Mouse (Mus musculus) left cerebral cortex, postnatal 14 days (tissue): ENCODE measurements around the gene Eml6. TPM values are rescaled to one million over a fixed set of nuclear protein-coding genes. Genes with fewer than 3 reads are reported as not detected.
"Not testable (repeated sequence)": the region's sequence is repeated elsewhere in the genome, so short reads cannot be mapped to it uniquely, and the experiment has no call there.

Source experiments
- DNase-seq, 2 experiments: peaks; one replicate each; pipeline ENCODE4 v3.0.0; 2021 to 2022; ENCODE audit warnings: low spot score in 2 of 2, mixed read lengths in 1 of 2
- intact Hi-C: fragments of 180-260 bp; cut with DNase I; formaldehyde crosslinking; loops from one replicate; pipeline ENCODE4 v1.15.1; 2025
- total RNA-seq, 2 experiments: library from RNA; stranded (reverse); gene quantifications; 2 replicates each; pipeline ENCODE4 v1.2.3; 2021

The Eml6 gene
- total RNA-seq, 2 experiments from 2014 or later, result 26.2 to 32.4 TPM

GRCm38 (mm10) chr11:29765063-29765462, 260.8 kb downstream of the Eml6 start:
- DNase-seq, result no peak
- intact Hi-C loops, result no loop called here

DNA sequence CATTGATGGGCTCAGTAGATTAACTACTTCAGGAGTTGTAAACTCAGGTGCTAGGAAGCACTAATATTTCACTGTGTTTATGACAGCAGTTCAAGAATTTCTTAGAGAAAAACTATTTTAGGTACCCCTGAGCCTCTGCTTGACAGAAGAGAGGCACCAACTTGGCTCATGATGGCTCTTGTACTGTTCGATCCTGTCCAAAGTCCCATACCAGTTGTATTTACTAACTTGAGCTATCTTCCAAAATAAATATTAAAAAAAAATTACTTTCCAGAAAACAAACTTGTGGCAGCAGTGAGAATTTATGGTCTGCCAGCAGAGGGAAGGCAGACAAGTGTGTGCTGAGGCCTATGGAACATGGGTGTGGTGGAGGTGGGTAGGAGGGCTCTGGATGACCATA, 263.1 kb downstream of the Eml6 start:
- no peak for DNase-seq
- intact Hi-C loops, result no loop called here

DNA sequence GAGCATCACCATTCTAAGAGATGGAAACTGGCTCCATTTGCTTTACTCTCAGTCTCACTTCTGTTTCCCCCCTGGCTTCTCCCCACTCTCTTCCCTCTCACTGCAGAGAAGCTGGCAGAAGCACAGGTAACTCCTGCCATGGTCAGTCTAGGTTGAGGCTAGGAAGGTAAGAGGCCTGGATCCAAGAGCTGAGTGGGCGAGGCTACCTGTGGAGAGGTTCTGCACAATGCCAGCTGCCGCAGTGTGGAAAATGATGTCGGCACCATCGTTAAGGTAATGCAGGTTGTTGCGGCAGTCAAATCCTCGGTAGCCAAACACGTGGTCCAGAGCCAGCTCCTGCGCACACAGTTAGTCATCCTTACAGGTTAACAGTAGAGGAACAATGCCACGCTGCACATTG, 264.4 kb downstream of the Eml6 start:
- intact Hi-C loops, result no loop called here
- no peak for DNase-seq

DNA sequence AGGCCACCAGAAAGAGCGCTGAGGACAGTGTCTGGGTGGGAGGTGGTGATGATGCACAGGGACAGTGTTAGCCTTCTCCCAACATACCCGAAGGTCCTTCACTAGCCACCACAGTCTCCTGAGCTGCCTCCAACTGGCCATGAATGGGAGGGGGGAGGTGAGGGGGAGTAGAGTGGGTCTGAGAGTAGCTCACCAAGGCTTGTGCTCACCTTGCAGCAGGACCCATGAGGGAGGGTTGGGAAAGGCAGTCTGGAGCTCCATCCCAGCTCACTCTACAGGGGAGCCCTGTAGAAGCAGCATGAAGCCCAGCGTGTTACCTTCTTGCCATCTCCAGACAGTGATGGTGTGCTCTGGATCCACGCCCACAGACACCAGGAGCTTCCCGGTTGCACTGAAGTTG, 267.2 kb downstream of the Eml6 start:
- intact Hi-C loops, result no loop called here

DNA sequence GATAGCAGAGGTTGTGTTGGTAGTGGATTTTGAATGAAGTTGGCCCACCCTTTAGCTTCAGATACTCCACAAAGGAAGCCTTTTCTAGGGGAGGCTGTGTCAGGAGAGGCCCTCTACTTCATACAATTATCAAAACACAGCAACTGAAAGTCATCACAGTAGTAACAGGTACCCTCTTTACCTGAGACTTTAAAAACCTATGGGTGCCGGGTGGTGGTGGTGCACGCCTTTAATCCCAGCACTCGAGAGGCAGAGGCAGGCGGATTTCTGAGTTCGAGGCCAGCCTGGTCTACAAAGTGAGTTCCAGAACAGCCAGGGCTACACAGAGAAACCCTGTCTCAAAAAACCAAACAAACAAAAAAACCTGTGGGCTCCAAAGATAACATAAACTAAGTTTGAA, 269.8 kb downstream of the Eml6 start:
- DNase-seq, intact Hi-C loops: not testable (repeated sequence)

More for the DNA sequence above, 267.2 kb downstream of the Eml6 start:
- DNase-seq, result no peak

DNA sequence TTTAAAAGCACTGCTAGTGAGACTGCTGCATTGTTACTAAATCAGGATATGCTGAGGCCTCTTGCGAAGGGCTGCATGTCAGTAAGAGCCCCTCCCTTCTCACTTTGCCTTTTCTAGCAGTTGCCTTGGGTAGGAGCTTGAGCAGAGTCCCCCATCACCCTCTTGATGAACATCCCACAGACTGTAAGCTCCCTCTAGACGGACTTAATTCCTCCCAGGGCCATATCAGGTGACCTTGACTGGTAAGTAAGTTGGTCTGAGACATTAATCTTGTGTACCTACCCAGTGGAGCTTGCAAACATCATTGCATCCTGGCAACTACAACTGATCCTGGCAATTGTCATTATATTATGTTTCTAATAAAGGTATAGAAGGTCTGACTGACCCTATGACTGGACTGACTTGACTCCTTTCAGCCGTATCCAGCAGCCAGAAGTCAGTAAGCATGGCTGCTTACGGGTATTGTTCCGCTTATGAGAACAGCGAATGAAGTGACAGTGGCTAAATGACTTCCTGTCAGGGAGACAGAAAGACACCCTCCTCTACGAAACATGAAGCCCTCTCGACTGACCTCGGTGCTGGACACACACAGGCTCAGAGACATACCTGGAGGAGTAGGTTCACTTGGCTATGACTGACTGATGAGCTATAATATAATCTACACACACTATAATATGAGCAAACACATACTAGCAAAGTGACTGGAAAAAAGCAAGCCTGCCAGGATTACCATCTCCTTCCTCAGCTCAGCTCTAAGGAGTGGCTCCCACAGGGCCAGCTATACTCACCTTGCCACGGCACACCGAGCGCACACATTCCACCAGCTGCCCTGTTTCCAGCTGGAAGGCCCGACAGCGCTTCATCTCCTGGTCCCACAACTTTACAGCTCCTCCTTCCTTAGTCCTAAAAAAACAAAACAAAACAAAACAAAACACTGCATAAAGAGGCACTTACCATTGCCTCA, 273.9 kb downstream of the Eml6 start:
- intact Hi-C loops, result no loop called here
- DNase-seq, result no peak

DNA sequence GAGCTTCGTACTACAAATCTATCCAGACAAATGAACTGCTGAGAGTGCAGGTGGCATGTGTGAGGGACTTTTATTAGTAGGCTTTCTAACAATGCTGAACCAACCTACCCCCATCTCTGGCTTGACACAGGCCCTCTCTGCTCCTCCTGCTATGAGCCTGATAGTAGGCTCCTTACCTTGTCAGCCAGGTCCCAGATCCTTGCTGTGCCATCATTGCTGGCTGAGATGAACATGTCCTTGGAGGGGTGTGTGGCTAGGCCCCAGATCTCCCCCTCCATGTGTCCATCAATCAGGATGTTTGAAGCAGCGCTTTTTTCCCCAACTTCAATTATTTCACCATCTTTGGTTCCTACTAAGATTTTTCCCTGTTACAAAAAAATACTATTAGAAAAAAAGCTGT, 274.8 kb downstream of the Eml6 start:
- intact Hi-C loops, result no loop called here
- DNase-seq, result no peak

DNA sequence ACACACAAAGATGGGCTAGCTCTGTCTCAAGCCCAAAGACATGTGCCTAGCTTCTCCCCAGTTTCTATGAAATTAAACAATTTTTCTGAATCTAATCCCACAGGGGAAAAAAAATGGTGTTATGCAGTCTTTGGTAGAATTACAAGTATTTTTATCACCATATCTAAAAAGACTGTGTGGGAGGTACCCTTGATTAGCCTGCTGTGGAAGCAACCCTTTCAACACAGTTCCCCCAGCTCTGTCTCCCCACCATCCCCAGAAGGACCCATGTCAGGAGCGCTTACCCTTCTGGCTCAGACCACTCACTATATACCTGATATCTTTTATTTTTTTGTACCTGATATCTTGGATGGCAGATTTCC, 276.4 kb downstream of the Eml6 start:
- intact Hi-C loops, result no loop called here

DNA sequence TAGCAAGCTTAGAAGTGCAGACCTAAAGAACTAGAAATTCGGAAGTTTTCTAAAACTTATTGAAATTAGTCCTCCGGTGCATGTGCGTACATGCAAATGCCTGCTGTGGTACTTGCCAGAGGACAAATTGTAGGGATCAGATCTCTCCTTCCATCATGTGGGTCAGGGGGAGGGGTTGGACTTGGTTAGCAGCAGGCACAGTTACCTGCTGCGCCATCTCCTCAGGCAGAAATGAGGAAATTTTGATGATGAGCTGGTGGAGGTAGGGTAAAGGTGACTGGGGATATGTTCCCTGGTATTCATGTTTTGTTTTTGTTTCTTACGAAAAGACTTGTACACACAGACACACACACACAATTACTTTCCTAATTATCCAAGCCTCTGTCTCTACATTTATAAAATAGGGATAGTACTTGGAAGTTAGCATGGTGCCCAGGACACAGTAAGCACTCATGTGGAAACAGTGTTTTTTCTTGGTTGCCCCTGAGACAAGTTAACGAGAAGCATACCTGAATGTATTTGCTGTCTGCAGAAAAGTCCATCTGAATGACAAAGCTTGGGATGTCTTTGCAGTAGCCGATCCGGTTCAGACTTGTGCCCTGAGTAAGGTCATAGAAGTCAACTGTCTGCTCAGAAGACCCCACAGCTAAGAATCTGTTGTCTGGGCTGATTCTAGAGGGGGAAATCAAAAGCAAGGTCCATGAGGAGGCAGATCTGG, 276.9 kb downstream of the Eml6 start:
- no peak for DNase-seq
- intact Hi-C loops, result no loop called here

More for the DNA sequence above, 276.4 kb downstream of the Eml6 start:
- no peak for DNase-seq

GRCm38 (mm10) chr11:29747881-29748280, 278.0 kb downstream of the Eml6 start:
- no peak for DNase-seq
- intact Hi-C loops, result no loop called here

GRCm38 (mm10) chr11:29747365-29747764, 278.5 kb downstream of the Eml6 start:
- intact Hi-C loops, result no loop called here
- no peak for DNase-seq

- no peak for DNase-seq
- intact Hi-C loops, result no loop called here
These were observed 279.6 kb downstream of the Eml6 start for GRCm38 (mm10) chr11:29746203-29746602.

GRCm38 (mm10) chr11:29745513-29745912, 280.3 kb downstream of the Eml6 start:
- DNase-seq, result no peak
- intact Hi-C loops, result no loop called here

DNA sequence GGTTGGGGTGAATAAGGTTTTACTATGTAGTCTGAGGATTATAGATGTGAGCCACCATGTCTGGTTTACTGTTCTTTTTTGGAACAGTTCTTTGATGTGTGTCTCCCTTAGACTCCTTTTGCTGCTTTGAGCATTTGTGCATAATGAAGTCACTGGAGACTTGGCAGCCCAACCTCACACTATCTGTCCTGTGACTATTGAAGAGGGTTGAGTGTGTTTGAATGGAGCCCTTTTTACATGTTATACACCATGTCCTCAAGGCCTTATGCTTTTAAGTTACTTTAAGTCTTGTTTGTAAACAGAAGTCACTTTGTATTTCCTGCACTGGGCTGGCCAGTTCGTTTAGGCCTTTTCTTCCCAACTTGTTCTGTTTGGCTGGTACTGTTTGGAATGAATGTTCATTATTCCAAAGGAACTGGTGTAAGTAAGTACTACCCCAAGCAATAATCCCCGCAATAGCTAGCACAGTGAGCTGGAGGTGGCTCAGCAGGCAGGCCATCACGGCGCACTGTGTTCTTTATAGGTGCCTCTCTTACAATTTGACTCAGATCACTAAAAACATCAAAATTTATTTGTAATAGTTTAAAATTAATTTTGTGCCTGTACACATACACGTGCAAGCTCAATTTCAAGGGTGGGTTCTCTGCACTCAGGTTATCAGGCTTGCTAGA, 280.9 kb downstream of the Eml6 start:
- intact Hi-C loops, result no loop called here
- DNase-seq, result no peak

GRCm38 (mm10) chr11:29739752-29740151, 286.1 kb downstream of the Eml6 start:
- intact Hi-C loops, result no loop called here
- no peak for DNase-seq

- intact Hi-C loops, result no loop called here
- no peak for DNase-seq
These were observed 297.9 kb downstream of the Eml6 start for GRCm38 (mm10) chr11:29727901-29728300.

GRCm38 (mm10) chr11:29725610-29726009, 300.2 kb downstream of the Eml6 start:
- no peak for DNase-seq
- intact Hi-C loops, result no loop called here

- intact Hi-C loops, result no loop called here
These were observed 300.7 kb downstream of the Eml6 start for GRCm38 (mm10) chr11:29725167-29725566.

DNA sequence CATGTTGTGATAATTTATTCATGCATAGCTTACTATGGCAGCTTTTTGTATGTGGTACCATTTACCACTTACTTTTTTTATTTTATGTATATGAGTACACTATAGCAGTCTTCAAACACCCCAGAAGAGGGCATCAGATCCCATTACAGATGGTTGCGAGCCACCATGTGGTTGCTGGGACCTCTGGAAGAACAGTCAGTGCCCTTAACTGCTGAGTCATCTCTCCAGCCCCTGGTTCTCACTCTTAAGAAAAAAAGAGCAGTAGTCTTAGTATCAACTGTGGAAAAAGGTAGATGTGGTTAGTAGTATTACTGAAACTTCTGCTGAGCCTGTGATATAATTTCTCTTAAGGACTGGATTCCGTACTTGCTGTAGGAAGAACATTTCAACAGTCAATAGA, 301.6 kb downstream of the Eml6 start:
- intact Hi-C loops, result no loop called here
- DNase-seq, result no peak

More at GRCm38 (mm10) chr11:29725167-29725566, 300.7 kb downstream of the Eml6 start:
- no peak for DNase-seq

DNA sequence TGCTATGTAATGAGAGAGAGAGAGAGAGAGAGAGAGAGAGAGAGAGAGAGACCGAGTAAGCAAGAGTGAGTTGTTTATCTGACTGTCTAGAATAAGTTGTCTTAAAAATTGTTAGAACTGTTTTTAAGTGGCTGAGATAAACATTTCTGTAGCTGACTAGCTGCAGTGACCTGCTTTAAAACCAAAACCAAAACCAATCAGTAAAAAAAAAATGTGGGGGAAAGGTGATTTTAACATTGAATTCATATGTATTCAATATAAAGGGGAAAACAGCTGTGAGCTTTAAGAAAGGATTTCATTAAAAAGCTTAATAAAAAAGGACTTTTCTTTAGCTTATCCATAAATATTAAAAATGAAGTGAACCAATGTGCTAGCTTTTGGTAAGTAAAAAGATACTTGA, 306.2 kb downstream of the Eml6 start:
- intact Hi-C loops, result loop anchor here (5.0 kb wide), 1 partner anchor 163 kb away; no protein-coding TSS in a partner anchor
- no peak for DNase-seq
